27 mouse cellular contexts compared by ENCODE assay signal in the genomic region with DNA sequence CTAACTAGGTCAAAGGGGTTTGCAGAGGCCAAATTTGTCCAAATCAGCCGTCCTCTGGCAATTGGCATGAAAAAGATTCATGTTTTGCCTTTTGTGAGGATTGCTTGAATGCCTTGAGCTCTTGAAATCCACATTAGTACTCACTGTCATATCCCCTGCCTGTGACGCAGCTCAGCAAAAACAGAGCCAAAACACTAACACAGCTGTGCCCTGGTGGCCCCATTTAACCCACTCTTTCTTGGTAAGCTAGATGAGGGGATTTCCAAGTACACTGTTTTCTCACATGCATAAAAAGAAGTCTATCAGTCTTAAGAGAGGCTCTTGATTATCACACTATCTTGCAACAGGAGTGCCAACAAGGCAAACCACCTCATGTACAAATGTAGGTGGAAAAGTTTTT.
"Had no signal": no experiment of that assay in that cellular context is flagged by ENCODE, and none has a peak within 500 bp of the region (broad histone marks: within the 10 kb centered on the region; RNA-seq: fewer than 3 reads in every experiment).

No protein-coding gene starts in this region.

- DNase-seq: gastrocnemius, adult 2 months; gastrocnemius, postnatal 14 days; gastrocnemius, postnatal 36 days; heart, adult 11 months; heart, adult 2 months; heart, postnatal 10 days; heart, postnatal 4 days; kidney, adult 18-20 months; kidney, adult 8-10 months; kidney, postnatal 10 days; kidney, postnatal 25 days; layer of hippocampus, adult 9-11 months; layer of hippocampus, postnatal 36 days; left cerebral cortex, postnatal 4 days had no signal

- H3K27ac ChIP-seq: gastrocnemius, adult 2 months; heart, adult 2 months; heart, embryonic 10.5 days; hindbrain, embryonic 10.5 days; hindbrain, embryonic 12.5 days; hindbrain, embryonic 14.5 days; intestine, embryonic 15.5 days; limb, embryonic 13.5 days; limb, embryonic 15.5 days; liver, embryonic 12.5 days; liver, embryonic 14.5 days had no signal

- ATAC-seq: hindbrain, embryonic 16.5 days; inflammation-experienced regulatory T-cells, adult 6 months; intestine, embryonic 15.5 days; intestine, postnatal 0 days; liver, embryonic 12.5 days had no signal

- H3K4me3 ChIP-seq: gastrocnemius, adult 2 months; heart, adult 2 months; heart, embryonic 10.5 days; heart, embryonic 12.5 days; hindbrain, embryonic 10.5 days; hindbrain, embryonic 12.5 days; intestine, embryonic 15.5 days; limb, embryonic 13.5 days; limb, embryonic 15.5 days; liver, embryonic 12.5 days had no signal

- H3K4me1 ChIP-seq: heart, embryonic 10.5 days; heart, embryonic 12.5 days; hindbrain, embryonic 10.5 days; hindbrain, embryonic 12.5 days; intestine, embryonic 15.5 days; limb, embryonic 13.5 days; limb, embryonic 15.5 days; liver, embryonic 12.5 days had no signal

- H3K9me3 ChIP-seq: heart, embryonic 10.5 days; heart, embryonic 12.5 days; hindbrain, embryonic 10.5 days; hindbrain, embryonic 12.5 days; intestine, embryonic 15.5 days; limb, embryonic 13.5 days; limb, embryonic 15.5 days; liver, embryonic 12.5 days had no signal

- H3K9ac ChIP-seq: heart, embryonic 12.5 days; hindbrain, embryonic 12.5 days; hindbrain, embryonic 14.5 days; intestine, embryonic 15.5 days; limb, embryonic 13.5 days; limb, embryonic 15.5 days; liver, embryonic 12.5 days; liver, embryonic 14.5 days had no signal

- H3K36me3 ChIP-seq: heart, embryonic 10.5 days; heart, embryonic 12.5 days; hindbrain, embryonic 10.5 days; hindbrain, embryonic 12.5 days; intestine, embryonic 15.5 days; limb, embryonic 13.5 days; limb, embryonic 15.5 days; liver, embryonic 12.5 days had no signal

- H3K4me2 ChIP-seq: heart, embryonic 12.5 days; hindbrain, embryonic 12.5 days; hindbrain, embryonic 14.5 days; intestine, embryonic 15.5 days; limb, embryonic 13.5 days; limb, embryonic 15.5 days; liver, embryonic 12.5 days had no signal

- H3K27me3 ChIP-seq: heart, embryonic 12.5 days; hindbrain, embryonic 12.5 days; intestine, embryonic 15.5 days; limb, embryonic 13.5 days; limb, embryonic 15.5 days; liver, embryonic 12.5 days had no signal
